Mouse (Mus musculus) B cell, adult 62 days (primary cell): Measurements from ENCODE around the gene Esrp2. TPM values are rescaled to one million over a fixed set of nuclear protein-coding genes. Genes with fewer than 3 reads are reported as not detected.

Experiments
- total RNA-seq: library from RNA; stranded (reverse); gene quantifications from 4 replicates; pipeline ENCODE4 v1.2.4, GENCODE M21; 2023

The Esrp2 gene
- 1.0 TPM in 1 of 4 replicates, not detected in the others for total RNA-seq

DNA sequence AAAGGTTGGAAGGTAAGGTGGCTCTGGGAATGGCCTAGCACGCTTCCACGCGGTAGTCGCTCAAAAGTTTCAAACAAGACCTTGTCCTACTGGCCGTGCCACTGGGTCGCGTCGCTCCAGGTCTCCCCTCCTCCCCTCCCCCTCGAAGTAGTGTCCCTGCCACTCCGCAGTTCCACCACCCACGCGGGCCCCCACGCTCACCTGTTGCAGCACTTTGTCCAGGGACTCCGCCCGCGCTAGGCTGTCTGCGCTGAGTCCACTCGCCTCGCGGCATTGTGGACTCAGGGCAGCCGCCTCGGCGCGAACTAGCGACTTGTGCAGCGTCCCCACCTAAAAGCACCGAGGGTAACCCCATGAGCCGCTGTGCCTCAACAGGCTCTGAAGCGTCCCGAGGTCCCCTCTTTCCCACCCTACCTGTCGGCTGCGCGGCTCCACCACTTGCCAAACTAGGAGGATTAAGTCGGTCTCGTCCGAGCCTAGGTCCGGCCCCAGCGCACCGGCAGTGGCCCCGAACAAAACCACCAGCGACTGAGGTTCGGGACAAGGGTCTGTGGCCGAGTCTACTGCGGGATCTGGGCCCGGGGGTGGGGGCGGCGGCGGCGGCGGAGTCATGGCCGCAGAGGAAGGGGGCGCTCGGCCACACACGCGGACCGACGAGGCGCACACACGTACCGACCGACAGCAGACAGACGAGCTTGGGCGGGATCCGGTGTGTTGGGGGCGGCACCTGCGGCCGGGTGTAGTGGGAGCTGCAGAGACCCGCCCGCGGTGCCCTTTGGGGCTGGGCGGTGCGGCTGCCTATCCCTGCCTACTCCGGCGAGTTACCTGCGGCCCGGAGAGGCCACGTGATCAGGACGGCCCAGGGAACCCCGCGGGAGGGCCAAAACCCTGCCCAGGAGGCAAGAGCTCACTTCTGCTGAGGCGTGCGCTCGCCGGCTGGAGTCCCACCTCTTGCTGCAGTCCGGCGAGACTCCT lies at the start of gene Esrp2:
Gene Esrp2 (minus strand): TSS at position 819 of the 975 bp plus-strand sequence.

GRCm38 (mm10) chr8:106168356-106169016 lies 31.7 kb upstream of the Esrp2 start, which contains the start of gene Slc7a6:
Slc7a6 (plus strand) TSS chr8:106168857.

DNA sequence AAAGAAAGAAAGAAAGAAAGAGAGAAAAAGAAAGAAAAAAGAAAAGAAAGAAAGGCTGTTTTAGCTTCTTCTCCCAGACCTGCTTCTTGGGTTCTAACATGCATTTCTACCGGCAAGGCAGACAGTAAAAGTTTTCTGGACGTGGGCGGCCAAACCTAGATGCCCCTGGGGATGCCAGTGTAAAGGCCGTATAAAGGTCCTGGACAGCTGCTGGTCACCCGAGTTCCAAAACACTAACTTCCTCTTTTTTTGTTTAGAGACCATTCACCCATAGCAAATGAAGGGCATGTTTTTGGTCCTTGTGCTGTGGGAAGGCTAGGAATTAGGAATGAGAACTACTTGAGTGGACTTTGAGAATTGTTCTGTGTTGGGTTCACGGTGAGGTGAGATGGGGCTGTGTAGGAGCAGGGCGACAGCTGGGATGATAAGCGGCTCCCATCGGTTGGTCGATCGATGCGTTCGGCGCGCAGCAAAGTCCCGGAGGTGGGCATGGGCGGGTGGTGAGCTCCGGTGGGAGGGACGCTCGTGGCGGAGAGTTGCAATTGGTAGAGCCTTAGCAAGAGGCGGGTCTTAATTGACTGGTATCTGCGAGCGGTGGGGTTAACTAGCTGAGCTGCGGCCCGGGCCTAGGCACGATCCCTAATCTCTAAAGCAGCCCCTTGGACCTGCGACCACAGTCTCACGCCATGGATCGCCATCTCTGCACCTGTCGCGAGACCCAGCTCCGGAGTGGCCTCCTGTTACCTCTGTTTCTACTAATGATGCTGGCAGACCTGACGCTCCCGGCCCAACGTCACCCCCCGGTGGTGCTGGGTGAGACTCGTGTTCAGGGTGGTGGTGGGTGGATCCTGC lies 13.3 kb upstream of the Esrp2 start, which contains the start of gene Pla2g15:
Gene Pla2g15 (plus strand): TSS at position 599 of the 852 bp plus-strand sequence.

Other genes starting within 250 kb of the Esrp2 start
- 1.1 to 3.8 TPM (median 1.4 TPM) in 4 replicates for gene Nrn1l, start 243.4 kb downstream of the Esrp2 start, total RNA-seq
- 23.0 to 24.7 TPM (median 23.5 TPM) in 4 replicates for gene Pskh1, start 236.5 kb downstream of the Esrp2 start, total RNA-seq
- 1.5 to 3.5 TPM (median 1.8 TPM) in 4 replicates for gene Ctrl, start 203.1 kb downstream of the Esrp2 start, total RNA-seq
- gene Psmb10, start 198.5 kb downstream of the Esrp2 start, total RNA-seq: 122 to 142 TPM (median 126 TPM) in 4 replicates
- gene Lcat, start 193.6 kb downstream of the Esrp2 start, total RNA-seq: 0.97 TPM in 1 of 4 replicates, not detected in the others
- gene Slc12a4, start 170.9 kb downstream of the Esrp2 start, total RNA-seq: 13.1 to 17.6 TPM (median 13.2 TPM) in 4 replicates
- gene Dpep3, start 157.5 kb downstream of the Esrp2 start, total RNA-seq: not detected in 4 replicates
- gene Dus2, start 145.6 kb downstream of the Esrp2 start, total RNA-seq: 29.7 to 43.8 TPM (median 34.7 TPM) in 4 replicates
- not detected in 4 replicates for gene Dpep2nb, start 131.0 kb downstream of the Esrp2 start, total RNA-seq
- 5.9 to 8.6 TPM (median 6.8 TPM) in 4 replicates for gene Ddx28, start 125.1 kb downstream of the Esrp2 start, total RNA-seq
- 179 to 192 TPM (median 188 TPM) in 4 replicates for gene Nfatc3, start 78.1 kb downstream of the Esrp2 start, total RNA-seq
- gene Pla2g15, start 13.4 kb upstream of the Esrp2 start, total RNA-seq: 8.1 to 9.7 TPM (median 8.5 TPM) in 4 replicates
- 23.5 to 40.3 TPM (median 33.7 TPM) in 4 replicates for gene Slc7a6, start 31.9 kb upstream of the Esrp2 start, total RNA-seq
- 64.4 to 73.2 TPM (median 66.7 TPM) in 4 replicates for gene Slc7a6os, start 74.0 kb upstream of the Esrp2 start, total RNA-seq
- 35.2 to 37.2 TPM (median 35.9 TPM) in 4 replicates for gene Prmt7, start 74.0 kb upstream of the Esrp2 start, total RNA-seq
- gene Smpd3, start 201.0 kb upstream of the Esrp2 start, total RNA-seq: 5.1 to 7.3 TPM (median 5.6 TPM) in 4 replicates